Mouse (Mus musculus) kidney, adult 9 months (tissue): Measurements from ENCODE around the gene Serping1.

Experiments
- DNase-seq: peaks from one replicate; pipeline ENCODE4 v3.0.0; 2022

Serping1 gene

GRCm38 (mm10) chr2:84779210-84779609 is 4.0 kb upstream of the Serping1 start:
- no peak for DNase-seq

GRCm38 (mm10) chr2:84777706-84778105 is 2.5 kb upstream of the Serping1 start:
- DNase-seq, result no peak

GRCm38 (mm10) chr2:84775665-84776064 is 421 bp upstream of the Serping1 start:
- no peak for DNase-seq

GRCm38 (mm10) chr2:84774751-84775150 is 493 bp downstream of the Serping1 start:
- DNase-seq, result peak; percentile 50

GRCm38 (mm10) chr2:84773195-84773594 is 2.0 kb downstream of the Serping1 start:
- DNase-seq, result no peak

GRCm38 (mm10) chr2:84772454-84772853 is 2.8 kb downstream of the Serping1 start:
- no peak for DNase-seq

GRCm38 (mm10) chr2:84770501-84770900 is 4.7 kb downstream of the Serping1 start:
- no peak for DNase-seq

- DNase-seq, result peak; percentile 38
Measured at GRCm38 (mm10) chr2:84762818-84763217, 12.4 kb downstream of the Serping1 start.

GRCm38 (mm10) chr2:84762295-84762694 is 12.9 kb downstream of the Serping1 start:
- DNase-seq, result no peak

GRCm38 (mm10) chr2:84761840-84762239 is 13.4 kb downstream of the Serping1 start:
- DNase-seq, result peak; percentile 38

- no peak for DNase-seq
Measured at GRCm38 (mm10) chr2:84761309-84761708, 13.9 kb downstream of the Serping1 start.

- DNase-seq, result no peak
Measured at GRCm38 (mm10) chr2:84760777-84761176, 14.5 kb downstream of the Serping1 start.

- peak; percentile 88 for DNase-seq
Measured at GRCm38 (mm10) chr2:84758542-84759127, 16.6 kb downstream of the Serping1 start.

- DNase-seq, result no peak
Measured at GRCm38 (mm10) chr2:84757026-84757682, 18.1 kb downstream of the Serping1 start.

GRCm38 (mm10) chr2:84756245-84756644 is 19.0 kb downstream of the Serping1 start:
- peak; percentile 92 for DNase-seq

GRCm38 (mm10) chr2:84750115-84750514 is 25.1 kb downstream of the Serping1 start:
- no peak for DNase-seq

GRCm38 (mm10) chr2:84744126-84744525 is 31.1 kb downstream of the Serping1 start:
- no peak for DNase-seq

GRCm38 (mm10) chr2:84743561-84743960 is 31.7 kb downstream of the Serping1 start, which contains the start of gene Gm19426:
TSS of gene Gm19426 (minus strand) at chr2:84743655.
- DNase-seq, result peak; percentile 89

GRCm38 (mm10) chr2:84742451-84743283 is 32.6 kb downstream of the Serping1 start:
- DNase-seq, result no peak

GRCm38 (mm10) chr2:84741841-84742450 is 33.3 kb downstream of the Serping1 start:
- no peak for DNase-seq

GRCm38 (mm10) chr2:84740608-84741333 is 34.5 kb downstream of the Serping1 start:
- DNase-seq, result peak; percentile 64

GRCm38 (mm10) chr2:84738271-84738911 is 36.9 kb downstream of the Serping1 start:
- DNase-seq, result peak; percentile 85
